Mouse (Mus musculus) megakaryocyte, embryonic 14.5 days (primary cell): ENCODE measurements around the gene Proser1.

Experiments
- FLI1 ChIP-seq: IDR thresholded peaks from 2 replicates; pipeline ENCODE4 v1.6.1; 2012; ENCODE audit warnings: low read length, inconsistent platforms, mixed read lengths
- GATA1 ChIP-seq: IDR thresholded peaks from 3 replicates; pipeline ENCODE4 v1.6.1; 2012; ENCODE audit warnings: mixed read lengths, low read length, inconsistent platforms, borderline replicate concordance

DNA sequence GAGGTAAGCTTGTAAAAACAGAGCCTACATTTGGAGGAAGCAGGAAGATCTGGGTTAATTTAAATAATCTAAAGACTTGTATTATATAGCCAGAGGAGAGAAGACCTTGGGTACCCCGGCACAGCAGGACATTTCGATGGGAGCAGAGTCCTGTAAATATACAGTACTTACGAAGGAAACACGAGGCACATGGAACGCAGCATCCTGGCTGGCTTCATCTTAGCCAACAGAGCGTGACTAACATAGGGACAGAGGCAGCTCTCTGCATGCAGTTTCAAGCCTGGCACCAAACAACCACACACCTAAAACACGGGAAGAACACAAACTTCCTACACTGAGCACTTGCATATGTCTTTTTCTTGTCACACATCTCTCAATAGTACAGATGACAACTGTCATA, 45.8 kb upstream of the Proser1 start:
- TF ChIP-seq GATA1 = no peak
- TF ChIP-seq FLI1 = no peak
